Mouse (Mus musculus): ENCODE measurements around the gene Aup1.

DNA sequence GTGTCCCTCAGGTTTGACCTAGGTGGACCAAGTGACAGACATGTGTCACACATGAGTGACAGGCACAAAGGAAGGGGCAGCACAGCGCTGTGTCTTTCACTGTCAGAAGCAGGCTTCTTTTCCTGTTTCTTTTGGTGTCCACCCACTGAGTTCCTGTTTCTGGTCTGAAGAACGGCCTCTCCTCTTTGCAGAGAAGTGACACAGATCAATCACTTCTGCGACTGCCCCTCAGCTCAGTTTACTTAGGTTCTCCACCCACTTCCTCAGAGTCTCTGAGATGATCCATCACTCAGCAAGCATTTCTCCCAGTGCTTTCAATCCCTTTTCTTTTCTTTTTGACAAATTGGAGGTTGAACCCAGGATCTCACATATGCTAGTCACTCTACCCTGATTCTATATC, 45.7 kb upstream of the Aup1 start:
- TF ChIP-seq POLR2A (IDR thresholded peaks at IDR 0.05; ENCODE audit: low read depth, low read length) (no peak), CTCF (conservative IDR thresholded peaks at IDR 0.05; ENCODE audit: insufficient read depth, insufficient read length, low read depth, low read length) (no peak)
